Mouse (Mus musculus) lung, embryonic 14.5 days (tissue): ENCODE data around the gene Fam198b. TPM values are rescaled to one million over a fixed set of nuclear protein-coding genes. Genes with fewer than 3 reads are reported as not detected.

ENCODE experiments used
- ATAC-seq: fragments of 200-750 bp; cut with Nextera tagmentation; 2 replicates; pipeline ENCODE4 v1.8.0; 2017; ENCODE audit warnings: mild to moderate bottlenecking, moderate TSS enrichment, moderate library complexity; ENCODE audit not compliant: insufficient read depth
- DNase-seq: peaks from one replicate; pipeline ENCODE4 v3.0.0-alpha.2; 2015
- H3K27ac ChIP-seq: fragments of 300-500 bp; sonication (generic); 2 replicates; pipeline ENCODE4 v1.5.1; 2014; ENCODE audit warnings: low read depth, mild to moderate bottlenecking, moderate library complexity
- H3K27me3 ChIP-seq: fragments of 300-500 bp; sonication (generic); 2 replicates; pipeline ENCODE4 v1.6.1; 2014; ENCODE audit warnings: low read length, control low read depth; ENCODE audit not compliant: insufficient read depth
- H3K36me3 ChIP-seq: fragments of 300-500 bp; sonication (generic); 2 replicates; pipeline ENCODE4 v1.6.1; 2014; ENCODE audit warnings: control low read depth; ENCODE audit not compliant: insufficient read depth
- H3K4me1 ChIP-seq: fragments of 300-500 bp; sonication (generic); 2 replicates; pipeline ENCODE4 v1.6.1; 2014; ENCODE audit warnings: antibody characterized with exemption, control low read depth; ENCODE audit not compliant: insufficient read depth
- H3K4me2 ChIP-seq: fragments of 300-500 bp; sonication (generic); 2 replicates; pipeline ENCODE4 v1.6.1; 2014; ENCODE audit warnings: mild to moderate bottlenecking
- H3K4me3 ChIP-seq: fragments of 300-500 bp; sonication (generic); 2 replicates; pipeline ENCODE4 v1.5.1; 2014; ENCODE audit warnings: low read depth, low read length
- H3K9ac ChIP-seq: fragments of 300-500 bp; sonication (generic); 2 replicates; pipeline ENCODE4 v1.6.1; 2014
- H3K9me3 ChIP-seq: fragments of 300-500 bp; sonication (generic); 2 replicates; pipeline ENCODE4 v1.6.1; 2016; ENCODE audit warnings: low read depth, low read length, control low read depth
- CTCF ChIP-seq: IDR thresholded peaks from 2 replicates; pipeline ENCODE4 v1.5.1; 2016; ENCODE audit warnings: antibody characterized with exemption, low read depth
- WGBS: fragments of 180-500 bp; shearing (Covaris S2); extraction: QIAGEN DNeasy Blood & Tissue Kit; methylation state at CpG from one replicate; pipeline ENCODE4 v1.1.7; 2014; 5-methylcytosine and 5-hydroxymethylcytosine counted together
- polyA plus RNA-seq: library from polyadenylated mRNA; unstranded; fragments of >200 nt; fragmentation: Nextera tagmentation; extraction: Ambion mirVana; gene quantifications from 2 replicates; pipeline ENCODE4 v1.2.1, GENCODE M21; 2014

Gene Fam198b
- polyA plus RNA-seq, 1 experiment from 2014 or later = 17.8 TPM

GRCm38 (mm10) chr3:79995726-79996125 lies 111.4 kb downstream of the Fam198b start:
- TF ChIP-seq CTCF = no peak
- no peaks in the 10 kb centered on the region for H3K36me3 ChIP-seq
- no peak overlapping the region for H3K27ac ChIP-seq
- 72% methylated on average over 6 of the region's 6 CpGs for WGBS
- DNase-seq (no peak), ATAC-seq (peak; percentile 70)
- H3K9me3 ChIP-seq = no peaks in the 10 kb centered on the region
- no peak overlapping the region for H3K4me3 ChIP-seq
- H3K9ac ChIP-seq = no peak overlapping the region
- H3K27me3 ChIP-seq = no peaks in the 10 kb centered on the region
- peaks cover 10% of the 10 kb centered on the region for H3K4me1 ChIP-seq
- H3K4me2 ChIP-seq = no peak overlapping the region

Other genes with a start within 250 kb of the Fam198b start
- 0.05 and 0.61 TPM in 2 replicates for gene Rxfp1, start 146.7 kb upstream of the Fam198b start, polyA plus RNA-seq
- 5.0 and 5.4 TPM in 2 replicates for gene Tmem144, start 31.8 kb upstream of the Fam198b start, polyA plus RNA-seq